Mouse (Mus musculus): Measurements from ENCODE around the gene Hba-a2. TPM values are rescaled to one million over a fixed set of nuclear protein-coding genes. Genes with fewer than 3 reads are reported as not detected.

Gene Hba-a2
- polyA plus RNA-seq, 1 experiment from 2014 or later, result 165,200 TPM

GRCm38 (mm10) chr11:32320507-32321195, 24.4 kb downstream of the Hba-a2 start:
- Histone ChIP-seq H3K9me3 (replicated peaks; ENCODE audit: control insufficient read depth, low read length) (no peaks in the 10 kb centered on the region), H3K27ac (ENCODE audit: low read length) (no peak overlapping the region), H3K4me3 (ENCODE audit: low read depth, low read length) (no peak overlapping the region), H3K4me2 (ENCODE audit: low read depth, low read length) (no peak overlapping the region), H3K4me1 (ENCODE audit: control insufficient read depth, low read depth, low read length) (peaks cover 7% of the 10 kb centered on the region), H3K9ac (ENCODE audit: low read depth, low read length) (0 out of 2 replicates have a peak overlapping the region, but pooled peaks have one; percentile 24), H3K36me3 (ENCODE audit: control insufficient read depth, insufficient read depth) (no peaks in the 10 kb centered on the region), H3K27me3 (ENCODE audit: control insufficient read depth, insufficient read depth, low read depth, low read length) (peaks cover 8% of the 10 kb centered on the region)
- no peak for ATAC-seq (ENCODE audit: low read depth)
- WGBS (ENCODE audit: insufficient replicate concordance), result 58% methylated on average over 11 of the region's 11 CpGs

DNA sequence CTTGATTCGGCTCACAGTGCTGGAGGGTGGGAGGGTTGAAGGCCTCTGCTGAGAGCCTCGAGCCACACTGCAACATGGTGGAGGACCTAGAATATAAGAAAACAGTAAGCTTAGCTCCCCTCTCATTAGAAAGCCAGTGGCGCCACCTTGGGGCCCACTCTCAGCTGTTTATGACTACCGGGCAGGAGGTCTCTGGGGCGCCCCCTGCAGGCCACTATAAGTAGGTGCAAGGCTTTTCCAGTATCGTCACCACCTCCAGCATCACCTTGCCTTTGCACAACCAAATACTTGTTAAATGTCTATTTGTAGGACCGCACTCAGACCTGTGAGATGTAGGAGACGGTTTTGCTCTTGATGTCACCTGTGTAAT, 24.9 kb downstream of the Hba-a2 start:
- Histone ChIP-seq H3K36me3 (ENCODE audit: control insufficient read depth, insufficient read depth) (no peaks in the 10 kb centered on the region), H3K27ac (ENCODE audit: low read length) (no peak overlapping the region), H3K4me1 (ENCODE audit: control insufficient read depth, low read depth, low read length) (peaks cover 7% of the 10 kb centered on the region), H3K4me2 (ENCODE audit: low read depth, low read length) (no peak overlapping the region), H3K9ac (ENCODE audit: low read depth, low read length) (peak overlapping the region; percentile 24; the same call in 1 of the 2 replicates), H3K9me3 (replicated peaks; ENCODE audit: control insufficient read depth, low read length) (no peaks in the 10 kb centered on the region), H3K27me3 (ENCODE audit: control insufficient read depth, insufficient read depth, low read depth, low read length) (peaks cover 8% of the 10 kb centered on the region), H3K4me3 (ENCODE audit: low read depth, low read length) (no peak overlapping the region)
- peak; percentile 70 for ATAC-seq (ENCODE audit: low read depth)
- 23% methylated on average over 8 of the region's 8 CpGs for WGBS (ENCODE audit: insufficient replicate concordance)

GRCm38 (mm10) chr11:32324609-32325008, 28.3 kb downstream of the Hba-a2 start:
- H3K4me3 ChIP-seq (ENCODE audit: low read depth, low read length), result peak overlapping the region; percentile 22
- 10% methylated on average over 15 of the region's 15 CpGs for WGBS (ENCODE audit: insufficient replicate concordance)
- peak; percentile 77 for ATAC-seq (ENCODE audit: low read depth)
- no peaks in the 10 kb centered on the region for H3K36me3 ChIP-seq (ENCODE audit: control insufficient read depth, insufficient read depth)
- peak overlapping the region; percentile 35; the same call in 1 of the 2 replicates for H3K9ac ChIP-seq (ENCODE audit: low read depth, low read length)
- H3K4me2 ChIP-seq (ENCODE audit: low read depth, low read length), result peak overlapping the region; percentile 42
- H3K9me3 ChIP-seq (replicated peaks; ENCODE audit: control insufficient read depth, low read length), result no peaks in the 10 kb centered on the region
- H3K27me3 ChIP-seq (ENCODE audit: control insufficient read depth, insufficient read depth, low read depth, low read length), result peaks cover 8% of the 10 kb centered on the region
- peaks cover 7% of the 10 kb centered on the region for H3K4me1 ChIP-seq (ENCODE audit: control insufficient read depth, low read depth, low read length)
- no peak overlapping the region for H3K27ac ChIP-seq (ENCODE audit: low read length)

DNA sequence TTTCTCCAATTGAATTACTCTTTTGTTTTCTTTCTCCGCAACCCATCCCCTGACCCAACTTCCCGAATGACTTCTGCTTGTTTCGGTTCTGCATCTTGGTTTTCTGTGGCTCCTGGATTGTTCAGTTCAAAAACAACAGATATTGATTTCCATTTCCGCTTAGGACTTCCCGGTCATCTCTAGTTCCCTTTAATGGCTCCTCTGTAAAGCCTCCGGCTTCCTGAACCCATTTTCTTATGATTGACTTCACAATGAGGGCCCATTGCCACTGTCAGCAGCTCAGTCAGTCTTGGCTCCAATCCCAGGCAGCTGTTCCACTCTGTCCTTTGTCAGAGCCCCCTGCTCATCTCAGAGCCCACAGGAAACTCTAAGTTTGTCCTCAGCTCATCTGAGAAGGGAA, 34.8 kb downstream of the Hba-a2 start:
- 23% methylated on average over 6 of the region's 6 CpGs for WGBS (ENCODE audit: insufficient replicate concordance)
- Histone ChIP-seq H3K9ac (ENCODE audit: low read depth, low read length) (no peak overlapping the region), H3K27me3 (ENCODE audit: control insufficient read depth, insufficient read depth, low read depth, low read length) (no peaks in the 10 kb centered on the region), H3K4me2 (ENCODE audit: low read depth, low read length) (no peak overlapping the region), H3K9me3 (replicated peaks; ENCODE audit: control insufficient read depth, low read length) (no peaks in the 10 kb centered on the region), H3K4me3 (ENCODE audit: low read depth, low read length) (no peak overlapping the region), H3K36me3 (ENCODE audit: control insufficient read depth, insufficient read depth) (no peaks in the 10 kb centered on the region), H3K4me1 (ENCODE audit: control insufficient read depth, low read depth, low read length) (no peaks in the 10 kb centered on the region), H3K27ac (ENCODE audit: low read length) (no peak overlapping the region)
- ATAC-seq (ENCODE audit: low read depth), result peak; percentile 13; the same call in 1 of the 2 replicates

- Histone ChIP-seq H3K4me3 (ENCODE audit: low read depth, low read length) (no peak overlapping the region), H3K9ac (ENCODE audit: low read depth, low read length) (no peak overlapping the region), H3K27me3 (ENCODE audit: control insufficient read depth, insufficient read depth, low read depth, low read length) (no peaks in the 10 kb centered on the region), H3K4me1 (ENCODE audit: control insufficient read depth, low read depth, low read length) (no peaks in the 10 kb centered on the region), H3K4me2 (ENCODE audit: low read depth, low read length) (no peak overlapping the region), H3K27ac (ENCODE audit: low read length) (no peak overlapping the region), H3K36me3 (ENCODE audit: control insufficient read depth, insufficient read depth) (no peaks in the 10 kb centered on the region), H3K9me3 (replicated peaks; ENCODE audit: control insufficient read depth, low read length) (no peaks in the 10 kb centered on the region)
- ATAC-seq (ENCODE audit: low read depth), result no peak
- 48% methylated on average over 5 of the region's 5 CpGs for WGBS (ENCODE audit: insufficient replicate concordance)
Observed at GRCm38 (mm10) chr11:32331861-32332260, 35.6 kb downstream of the Hba-a2 start.

DNA sequence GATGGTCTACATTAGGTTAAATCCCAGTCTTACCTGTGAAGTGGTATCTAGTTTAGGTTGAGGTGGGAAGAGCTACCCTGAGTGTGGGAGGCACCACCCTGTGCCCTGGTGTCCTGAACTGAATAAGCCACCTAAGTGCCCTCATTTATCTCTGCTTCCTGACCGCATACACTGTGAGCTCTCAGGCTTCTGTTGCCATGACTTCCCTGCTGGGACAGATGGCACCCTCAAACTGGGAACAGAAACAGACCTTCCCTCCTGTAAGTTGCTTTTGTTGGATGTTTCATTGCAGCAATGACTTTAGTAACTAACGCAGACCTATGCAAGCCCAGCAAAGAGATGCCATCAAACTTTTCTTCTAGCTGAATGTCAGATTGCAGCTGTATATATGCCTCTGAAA, 36.9 kb downstream of the Hba-a2 start:
- no peak overlapping the region for H3K4me2 ChIP-seq (ENCODE audit: low read depth, low read length)
- no peak overlapping the region for H3K9ac ChIP-seq (ENCODE audit: low read depth, low read length)
- ATAC-seq (ENCODE audit: low read depth), result no peak
- H3K27ac ChIP-seq (ENCODE audit: low read length), result no peak overlapping the region
- no peaks in the 10 kb centered on the region for H3K27me3 ChIP-seq (ENCODE audit: control insufficient read depth, insufficient read depth, low read depth, low read length)
- WGBS (ENCODE audit: insufficient replicate concordance), result 64% methylated on average over 2 of the region's 2 CpGs
- no peaks in the 10 kb centered on the region for H3K36me3 ChIP-seq (ENCODE audit: control insufficient read depth, insufficient read depth)
- H3K4me1 ChIP-seq (ENCODE audit: control insufficient read depth, low read depth, low read length), result no peaks in the 10 kb centered on the region
- no peak overlapping the region for H3K4me3 ChIP-seq (ENCODE audit: low read depth, low read length)
- H3K9me3 ChIP-seq (replicated peaks; ENCODE audit: control insufficient read depth, low read length), result no peaks in the 10 kb centered on the region

DNA sequence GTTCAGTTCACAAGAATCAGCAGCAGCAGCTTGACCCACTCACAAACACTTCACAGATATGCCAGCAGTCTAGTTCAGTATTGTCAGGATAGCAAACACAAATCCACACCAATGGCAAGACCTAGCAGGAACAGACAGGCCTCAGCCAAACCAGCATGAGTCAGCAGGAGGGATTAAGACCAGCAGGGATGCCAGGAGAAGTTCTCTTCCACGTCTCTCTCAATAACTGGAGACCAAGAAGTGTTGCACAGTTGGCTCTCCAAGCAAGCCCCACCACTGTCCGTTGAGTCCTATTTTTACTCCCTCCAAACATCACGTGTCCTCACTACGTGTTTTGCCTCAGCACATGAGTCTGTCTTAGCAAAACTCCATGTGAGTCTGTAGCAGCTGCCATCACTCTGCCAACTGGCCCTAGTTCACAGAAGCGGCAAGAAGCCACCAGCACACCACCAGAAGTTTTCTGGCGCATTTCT, 40.2 kb downstream of the Hba-a2 start:
- H3K4me1 ChIP-seq (ENCODE audit: control insufficient read depth, low read depth, low read length), result no peaks in the 10 kb centered on the region
- H3K9ac ChIP-seq (ENCODE audit: low read depth, low read length), result no peak overlapping the region
- H3K4me3 ChIP-seq (ENCODE audit: low read depth, low read length), result no peak overlapping the region
- no peak overlapping the region for H3K4me2 ChIP-seq (ENCODE audit: low read depth, low read length)
- no peaks in the 10 kb centered on the region for H3K9me3 ChIP-seq (replicated peaks; ENCODE audit: control insufficient read depth, low read length)
- H3K36me3 ChIP-seq (ENCODE audit: control insufficient read depth, insufficient read depth), result no peaks in the 10 kb centered on the region
- H3K27ac ChIP-seq (ENCODE audit: low read length), result no peak overlapping the region
- ATAC-seq (ENCODE audit: low read depth), result no peak
- 65% methylated on average over 6 of the region's 6 CpGs for WGBS (ENCODE audit: insufficient replicate concordance)
- H3K27me3 ChIP-seq (ENCODE audit: control insufficient read depth, insufficient read depth, low read depth, low read length), result no peaks in the 10 kb centered on the region

DNA sequence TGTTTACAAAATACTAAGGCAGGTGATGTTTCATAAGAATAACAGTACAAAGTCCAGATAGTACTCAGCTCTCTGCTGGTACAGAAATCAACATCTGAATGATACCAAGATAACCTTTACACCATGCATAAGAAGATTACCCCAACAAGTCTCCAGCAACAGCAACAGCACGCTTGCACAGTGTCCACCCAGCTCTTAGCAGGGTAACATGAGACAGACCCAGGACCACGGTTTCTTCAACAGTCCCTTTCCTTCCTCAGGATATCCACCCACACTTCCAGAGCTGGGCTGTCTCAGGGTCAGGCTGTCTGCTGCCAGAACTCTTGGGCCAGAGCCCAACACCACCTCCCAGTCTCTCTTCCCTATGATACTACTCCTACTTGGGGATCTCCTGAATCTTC, 42.8 kb downstream of the Hba-a2 start:
- H3K4me1 ChIP-seq (ENCODE audit: control insufficient read depth, low read depth, low read length), result peaks cover 2% of the 10 kb centered on the region; the same call in 1 of the 2 replicates
- 36% methylated on average over 2 of the region's 2 CpGs for WGBS (ENCODE audit: insufficient replicate concordance)
- H3K9ac ChIP-seq (ENCODE audit: low read depth, low read length), result no peak overlapping the region
- no peaks in the 10 kb centered on the region for H3K9me3 ChIP-seq (replicated peaks; ENCODE audit: control insufficient read depth, low read length)
- no peak overlapping the region for H3K27ac ChIP-seq (ENCODE audit: low read length)
- ATAC-seq (ENCODE audit: low read depth), result 0 out of 2 replicates have a peak, but pooled peaks have one; percentile 16
- no peak overlapping the region for H3K4me3 ChIP-seq (ENCODE audit: low read depth, low read length)
- H3K36me3 ChIP-seq (ENCODE audit: control insufficient read depth, insufficient read depth), result no peaks in the 10 kb centered on the region
- no peaks in the 10 kb centered on the region; the same call in 1 of the 2 replicates for H3K27me3 ChIP-seq (ENCODE audit: control insufficient read depth, insufficient read depth, low read depth, low read length)
- H3K4me2 ChIP-seq (ENCODE audit: low read depth, low read length), result no peak overlapping the region
